Mouse (Mus musculus) heart, adult 2 months (tissue): ENCODE data around the gene Tgfbr3. TPM values are rescaled to one million over a fixed set of nuclear protein-coding genes. Genes with fewer than 3 reads are reported as not detected.
A peak's percentile ranks its signal among the peaks of the same experiment; 100 is the strongest.

Experiments
- DNase-seq, 2 experiments: peaks; one replicate each; pipeline ENCODE4 v3.0.0; 2021
- H3K27ac ChIP-seq: fragments of 200-600 bp; 2 replicates; pipeline ENCODE4 v1.8.1; 2022
- H3K27me3 ChIP-seq: fragments of 200-500 bp; 2 replicates; pipeline ENCODE4 v1.6.1; 2012; ENCODE audit warnings: mild to moderate bottlenecking, low read length, inconsistent platforms, mixed read lengths; ENCODE audit not compliant: control insufficient read depth, insufficient read depth
- H3K36me3 ChIP-seq: fragments of 200-500 bp; 2 replicates; pipeline ENCODE4 v1.6.1; 2012; ENCODE audit warnings: low read length, inconsistent platforms; ENCODE audit not compliant: control insufficient read depth, insufficient read depth
- H3K4me1 ChIP-seq: fragments of 200-500 bp; 2 replicates; pipeline ENCODE4 v1.6.1; 2011; ENCODE audit warnings: low read length; ENCODE audit not compliant: control insufficient read depth, insufficient read depth
- H3K4me3 ChIP-seq: fragments of 200-600 bp; 2 replicates; pipeline ENCODE4 v1.8.1; 2022
- H3K79me2 ChIP-seq: fragments of 200-500 bp; replicated peaks from 2 replicates; pipeline ENCODE4 v1.6.1; 2012; ENCODE audit warnings: mild to moderate bottlenecking, inconsistent platforms, low read length, moderate library complexity, mixed read lengths; ENCODE audit not compliant: control insufficient read depth, insufficient read depth
- H3K9ac ChIP-seq: fragments of 200-500 bp; 2 replicates; pipeline ENCODE4 v1.6.1; 2012; ENCODE audit warnings: low read depth, mild to moderate bottlenecking, control low read depth, inconsistent platforms, low read length, mixed read lengths
- CTCF ChIP-seq: fragments of 200-600 bp; IDR thresholded peaks from 2 replicates; pipeline ENCODE4 v1.8.1; 2022; ENCODE audit warnings: antibody characterized with exemption, mild to moderate bottlenecking, moderate library complexity
- EP300 ChIP-seq: fragments of 200-500 bp; IDR thresholded peaks from 2 replicates; pipeline ENCODE4 v1.6.1; 2011; ENCODE audit warnings: low read depth, low read length, control low read depth; ENCODE audit not compliant: insufficient read depth
- POLR2A ChIP-seq: fragments of 200-500 bp; IDR thresholded peaks from 2 replicates; pipeline ENCODE4 v1.6.1; 2011; ENCODE audit warnings: mild to moderate bottlenecking, low read depth, low read length, control low read depth; ENCODE audit not compliant: insufficient read depth
- WGBS: fragments of 180-500 bp; shearing (Covaris S2); methylation state at CpG from one replicate; pipeline ENCODE4 v1.1.7; 2018; 5-methylcytosine and 5-hydroxymethylcytosine counted together
- intact Hi-C: fragments of 180-260 bp; cut with DNase I; formaldehyde crosslinking; loops from one replicate; pipeline ENCODE4 v1.15.1; 2025
- polyA plus RNA-seq: library from polyadenylated mRNA; depleted of rRNA; stranded (reverse); fragments of >200 nt; gene quantifications from 2 replicates; pipeline ENCODE4 v1.2.3, GENCODE M21; 2012
- total RNA-seq, 2 experiments: library from RNA; stranded (reverse); gene quantifications; 2 replicates each; pipeline ENCODE4 v1.2.3; 2021

Gene Tgfbr3
- total and polyA plus RNA-seq, 3 experiments: 27.2 to 47.6 (median 41.2) TPM

DNA sequence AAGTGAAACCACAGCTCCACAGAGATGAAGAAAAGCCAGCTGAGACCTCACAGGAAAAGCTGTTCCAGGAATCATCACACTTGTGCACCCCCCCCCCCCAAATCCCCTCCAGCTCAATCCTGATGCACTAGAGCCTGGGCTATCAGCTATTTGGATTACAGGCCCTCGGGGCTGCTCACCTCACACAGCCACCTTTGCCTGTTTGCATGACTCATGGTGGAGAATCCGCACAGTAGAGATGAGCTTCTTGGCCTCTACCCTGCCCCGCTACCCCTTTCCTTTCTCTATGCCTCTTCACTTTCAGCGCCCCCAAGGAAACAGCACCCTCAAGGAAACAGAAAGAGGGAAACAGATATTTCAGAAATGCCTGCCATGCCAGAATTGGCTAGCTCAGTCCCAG lies 127.1 kb downstream of the Tgfbr3 start:
- no peak overlapping the region for H3K27ac ChIP-seq
- DNase-seq: no peak

GRCm38 (mm10) chr5:107159914-107160890 lies 129.2 kb downstream of the Tgfbr3 start:
- Histone ChIP-seq H3K36me3 (peaks cover 2% of the 10 kb centered on the region; the same call in 1 of the 2 replicates), H3K9ac (no peak overlapping the region), H3K27me3 (no peaks in the 10 kb centered on the region), H3K27ac (peak overlapping the region; percentile 68), H3K79me2 (no peaks in the 10 kb centered on the region), H3K4me3 (no peak overlapping the region), H3K4me1 (peaks cover 17% of the 10 kb centered on the region)
- 48% methylated on average over 8 of the region's 8 CpGs for WGBS
- TF ChIP-seq EP300: no peak
- no peak for TF ChIP-seq CTCF
- intact Hi-C loops: loop anchor here (5.0 kb wide), 1 partner anchor 42 kb away; no protein-coding TSS in a partner anchor
- peak in 1 of 2 experiments; percentile 43 for DNase-seq

More for the DNA sequence above, 127.1 kb downstream of the Tgfbr3 start:
- WGBS: 90% methylated on average over 4 of the region's 4 CpGs
- TF ChIP-seq CTCF (no peak), POLR2A (no peak), EP300 (no peak)
- Histone ChIP-seq H3K79me2 (no peaks in the 10 kb centered on the region), H3K36me3 (peaks cover 2% of the 10 kb centered on the region), H3K4me3 (no peak overlapping the region), H3K4me1 (peaks cover 24% of the 10 kb centered on the region), H3K27me3 (no peaks in the 10 kb centered on the region), H3K9ac (no peak overlapping the region)
- intact Hi-C loops: loop anchor here (5.0 kb wide), 1 partner anchor 40 kb away; no protein-coding TSS in a partner anchor

- Histone ChIP-seq H3K4me1 (peaks cover 15% of the 10 kb centered on the region), H3K9ac (no peak overlapping the region), H3K79me2 (no peaks in the 10 kb centered on the region), H3K27ac (no peak overlapping the region; the same call in 1 of the 2 replicates), H3K27me3 (no peaks in the 10 kb centered on the region), H3K4me3 (no peak overlapping the region), H3K36me3 (peaks cover 2% of the 10 kb centered on the region; the same call in 1 of the 2 replicates)
- intact Hi-C loops: no loop called here
- TF ChIP-seq POLR2A (no peak), EP300 (no peak), CTCF (no peak)
- DNase-seq: no peak
- WGBS: 92% methylated on average over 7 of the region's 7 CpGs
These were observed 130.8 kb downstream of the Tgfbr3 start for GRCm38 (mm10) chr5:107158531-107159178.

- intact Hi-C loops: no loop called here
- H3K79me2 ChIP-seq: no peaks in the 10 kb centered on the region
- no peak for DNase-seq
- H3K36me3 ChIP-seq: peaks cover 2% of the 10 kb centered on the region; the same call in 1 of the 2 replicates
- peaks cover 15% of the 10 kb centered on the region for H3K4me1 ChIP-seq
- no peak overlapping the region for H3K27ac ChIP-seq
- no peak for TF ChIP-seq EP300
- no peak overlapping the region for H3K4me3 ChIP-seq
- 73% methylated on average over 9 of the region's 9 CpGs for WGBS
- no peak overlapping the region for H3K9ac ChIP-seq
- H3K27me3 ChIP-seq: no peaks in the 10 kb centered on the region
These were observed 132.0 kb downstream of the Tgfbr3 start for GRCm38 (mm10) chr5:107157384-107157783.

GRCm38 (mm10) chr5:107156096-107156495 lies 133.3 kb downstream of the Tgfbr3 start:
- H3K79me2 ChIP-seq: no peaks in the 10 kb centered on the region
- peaks cover 22% of the 10 kb centered on the region for H3K4me1 ChIP-seq
- intact Hi-C loops: no loop called here

DNA sequence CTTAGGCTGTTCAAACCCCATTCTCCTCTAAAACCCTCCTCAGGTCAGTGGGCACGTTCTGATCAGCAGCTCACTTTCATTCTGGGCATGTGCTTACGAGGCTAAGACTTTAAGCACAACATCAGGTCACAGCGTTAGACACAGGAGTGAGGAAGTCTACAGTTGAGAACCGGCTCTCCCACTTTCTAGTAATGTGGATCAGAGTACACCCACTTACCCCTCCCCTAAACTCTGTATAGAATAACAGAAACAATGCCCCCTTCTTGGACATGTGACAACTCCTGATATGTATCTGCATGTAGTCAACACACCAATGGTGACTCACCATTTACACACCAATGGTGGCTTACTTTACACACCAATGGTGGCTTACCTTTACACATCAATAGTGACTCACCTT lies 136.4 kb downstream of the Tgfbr3 start:
- Histone ChIP-seq H3K27me3 (no peaks in the 10 kb centered on the region), H3K4me1 (peaks cover 14% of the 10 kb centered on the region), H3K36me3 (peaks cover 11% of the 10 kb centered on the region), H3K79me2 (no peaks in the 10 kb centered on the region), H3K27ac (no peak overlapping the region), H3K4me3 (no peak overlapping the region), H3K9ac (no peak overlapping the region)
- no peak for TF ChIP-seq CTCF
- no peak for TF ChIP-seq EP300
- TF ChIP-seq POLR2A: no peak
- no peak for DNase-seq
- 90% methylated on average over 4 of the region's 4 CpGs for WGBS
- intact Hi-C loops: loop anchor here (5.0 kb wide), 1 partner anchor 66 kb away; no protein-coding TSS in a partner anchor

More at GRCm38 (mm10) chr5:107156096-107156495, 133.3 kb downstream of the Tgfbr3 start:
- DNase-seq: no peak
- Histone ChIP-seq H3K27ac (no peak overlapping the region), H3K27me3 (no peaks in the 10 kb centered on the region), H3K36me3 (peaks cover 2% of the 10 kb centered on the region; the same call in 1 of the 2 replicates), H3K9ac (no peak overlapping the region), H3K4me3 (no peak overlapping the region)
- whole genome bisulfite sequencing: 87% methylated on average over 3 of the region's 3 CpGs
- TF ChIP-seq CTCF: no peak
- TF ChIP-seq POLR2A: no peak
- TF ChIP-seq EP300: no peak
